Mouse (Mus musculus) cerebellum, adult 2 months (tissue): ENCODE data around the gene Upp1.

Experiments
- CTCF ChIP-seq: fragments of 200-500 bp; IDR thresholded peaks from 2 replicates; pipeline ENCODE4 v1.5.1; 2011; ENCODE audit warnings: low read depth, mild to moderate bottlenecking, control low read depth, low read length, moderate library complexity, borderline replicate concordance; ENCODE audit not compliant: insufficient read depth
- POLR2A ChIP-seq: fragments of 200-500 bp; IDR thresholded peaks from 2 replicates; pipeline ENCODE4 v1.6.1; 2011; ENCODE audit warnings: low read length, control low read depth, borderline replicate concordance; ENCODE audit not compliant: insufficient read depth

DNA sequence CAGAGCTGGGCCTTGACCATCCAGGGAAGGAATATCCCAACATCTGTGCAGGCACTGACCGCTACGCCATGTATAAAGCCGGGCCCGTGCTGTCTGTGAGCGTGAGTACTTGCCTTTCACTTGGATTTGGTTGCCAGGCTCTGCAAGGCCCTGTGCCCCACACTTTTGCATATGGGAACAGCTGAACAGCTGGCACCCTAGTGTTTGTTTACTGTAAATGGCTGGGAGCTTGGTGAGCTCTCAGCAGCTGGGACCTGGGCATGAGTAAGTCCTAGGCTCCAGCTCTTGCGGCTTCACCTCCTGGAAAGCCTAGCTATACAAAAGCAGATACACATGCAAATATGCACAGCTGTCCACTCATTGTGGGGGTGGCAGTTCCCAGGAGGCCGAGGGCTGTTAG is 13.8 kb downstream of the Upp1 start:
- TF ChIP-seq POLR2A, result no peak
- no peak for TF ChIP-seq CTCF
